Mouse (Mus musculus): ENCODE measurements around the gene App.

Gene App

GRCm38 (mm10) chr16:85075330-85075729, 98.2 kb downstream of the App start:
- DNase-seq (ENCODE audit: low spot score in 2 of 2), result no peak

DNA sequence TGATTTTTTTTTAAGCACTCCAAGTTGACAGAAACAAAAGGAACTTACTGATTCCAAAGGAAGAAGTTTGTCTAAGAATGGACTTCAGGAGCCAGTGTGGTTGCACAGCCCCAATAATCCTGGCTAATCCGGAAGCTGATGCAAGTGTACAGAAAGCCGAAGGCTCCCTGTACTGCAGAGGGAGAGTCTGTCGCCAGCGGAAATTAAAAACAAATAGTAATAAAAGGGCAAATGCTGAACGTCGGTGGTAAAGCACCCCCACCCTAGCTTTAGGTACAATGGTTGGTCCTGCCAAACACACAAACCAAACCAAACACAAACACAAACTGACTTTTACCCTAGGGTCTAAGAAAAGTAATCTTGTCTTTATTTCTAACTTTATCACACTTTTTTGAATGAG, 98.7 kb downstream of the App start:
- DNase-seq (ENCODE audit: low spot score in 2 of 2), result no peak

GRCm38 (mm10) chr16:85072624-85073023, 100.9 kb downstream of the App start:
- DNase-seq (ENCODE audit: low spot score in 2 of 2), result no peak

DNA sequence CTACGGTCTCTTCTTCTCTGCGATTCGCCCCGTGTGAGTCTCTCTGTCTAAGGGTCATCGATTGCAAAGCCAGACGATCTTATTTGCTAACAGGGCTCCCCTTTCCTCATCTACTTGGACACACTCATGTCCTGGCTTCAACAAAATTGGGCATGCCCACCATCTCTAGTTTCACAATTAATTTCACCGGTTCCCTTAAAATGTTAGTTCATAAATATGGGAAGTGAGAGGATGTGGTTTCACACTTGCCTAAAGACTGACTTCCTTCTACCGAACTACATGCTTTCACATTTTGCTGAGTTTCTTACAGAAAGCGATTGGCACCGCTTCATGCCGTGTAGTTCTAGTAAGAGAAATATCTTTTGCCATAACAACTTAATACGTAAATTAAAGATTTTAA, 101.8 kb downstream of the App start:
- DNase-seq (ENCODE audit: low spot score in 2 of 2), result no peak

- no peak for DNase-seq (ENCODE audit: low spot score in 2 of 2)
These were observed 102.3 kb downstream of the App start for GRCm38 (mm10) chr16:85071248-85071647.

DNA sequence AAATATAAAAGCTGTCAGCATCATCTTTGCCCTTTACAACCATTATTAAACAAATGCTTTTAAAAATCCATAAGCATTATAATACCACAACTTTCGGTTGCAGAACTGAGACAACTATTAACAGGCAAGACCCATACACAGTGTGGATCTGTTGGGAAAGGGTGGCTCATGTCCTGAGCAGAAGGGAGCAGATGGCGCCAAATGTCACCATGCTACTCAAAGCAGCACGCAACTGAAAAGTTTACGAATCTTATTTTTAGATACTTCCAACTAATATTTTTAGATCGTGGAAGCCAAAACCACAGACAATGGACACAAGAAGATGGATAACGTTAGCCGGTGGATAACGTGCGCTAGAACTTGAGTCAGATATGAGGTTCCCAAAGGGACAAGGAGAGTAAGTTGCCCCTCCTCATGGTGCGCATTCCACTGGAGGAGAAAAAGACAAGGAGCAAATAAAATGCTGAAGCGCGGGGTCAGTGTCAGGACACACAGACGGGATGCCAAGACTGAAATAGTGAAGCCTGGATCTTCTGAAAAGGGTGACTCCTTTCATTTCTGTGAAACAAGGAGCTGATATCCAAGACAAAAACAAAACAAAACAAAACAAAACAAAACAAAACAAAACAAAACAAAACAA, 106.2 kb downstream of the App start:
- no peak for DNase-seq (ENCODE audit: low spot score in 2 of 2)

DNA sequence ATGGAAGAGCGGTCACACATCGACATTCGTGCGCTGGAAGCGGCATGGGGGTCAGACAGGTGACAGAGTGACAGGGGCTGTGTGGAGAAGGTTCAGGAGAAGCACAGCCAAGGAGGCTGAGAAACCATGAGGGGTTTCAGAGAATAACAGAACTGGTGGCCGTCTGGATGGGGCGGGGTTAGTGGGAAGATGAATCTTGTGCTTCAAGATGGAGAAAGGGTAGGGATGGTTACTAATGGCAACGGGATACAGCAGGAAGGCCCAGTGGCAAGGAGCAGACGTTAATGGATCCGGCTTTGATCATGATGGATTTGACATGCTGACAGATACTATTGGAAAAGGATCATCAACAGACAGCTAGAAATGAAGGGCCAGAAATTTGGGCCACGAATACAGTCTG, 107.3 kb downstream of the App start:
- no peak for DNase-seq (ENCODE audit: low spot score in 2 of 2)

DNA sequence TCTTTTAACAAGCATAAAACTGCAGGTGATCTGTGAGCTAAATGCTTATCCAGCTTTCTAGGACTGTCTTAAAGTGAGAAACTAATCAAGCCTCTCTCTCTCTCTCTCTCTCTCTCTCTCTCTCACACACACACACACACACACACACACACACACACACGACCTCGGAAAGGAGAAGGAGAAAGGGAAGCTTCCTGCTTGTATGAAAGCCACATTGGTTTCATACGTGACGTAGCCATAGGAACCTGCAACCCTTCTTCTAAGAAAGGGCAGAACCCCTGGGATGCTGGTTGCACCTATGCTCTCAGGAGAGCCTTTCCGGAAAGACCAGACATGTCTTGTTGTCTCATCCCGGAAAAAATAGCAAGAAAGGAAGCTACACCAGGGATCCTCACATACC, 108.8 kb downstream of the App start:
- DNase-seq (ENCODE audit: low spot score in 2 of 2), result no peak

DNA sequence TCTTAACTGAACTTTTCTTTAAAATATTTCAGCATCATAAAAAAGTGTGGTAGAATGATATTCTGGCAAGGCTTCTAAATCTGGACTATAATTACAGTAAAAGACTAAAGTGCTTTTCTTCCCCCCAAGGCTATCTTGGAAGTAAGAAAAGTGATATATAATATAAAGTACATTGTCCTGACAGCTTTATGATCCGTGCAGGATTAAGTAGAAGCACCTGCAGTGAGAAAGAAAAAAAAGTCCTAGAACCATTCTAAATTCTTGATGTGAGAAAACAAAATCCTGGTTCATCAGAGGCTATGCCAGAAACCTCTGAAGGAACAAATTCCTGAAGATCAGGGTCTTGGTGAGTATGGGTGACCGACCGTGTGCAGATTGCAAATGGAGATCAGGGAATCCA, 110.8 kb downstream of the App start:
- no peak for DNase-seq (ENCODE audit: low spot score in 2 of 2)

GRCm38 (mm10) chr16:85061725-85062124, 111.8 kb downstream of the App start:
- no peak for DNase-seq (ENCODE audit: low spot score in 2 of 2)

DNA sequence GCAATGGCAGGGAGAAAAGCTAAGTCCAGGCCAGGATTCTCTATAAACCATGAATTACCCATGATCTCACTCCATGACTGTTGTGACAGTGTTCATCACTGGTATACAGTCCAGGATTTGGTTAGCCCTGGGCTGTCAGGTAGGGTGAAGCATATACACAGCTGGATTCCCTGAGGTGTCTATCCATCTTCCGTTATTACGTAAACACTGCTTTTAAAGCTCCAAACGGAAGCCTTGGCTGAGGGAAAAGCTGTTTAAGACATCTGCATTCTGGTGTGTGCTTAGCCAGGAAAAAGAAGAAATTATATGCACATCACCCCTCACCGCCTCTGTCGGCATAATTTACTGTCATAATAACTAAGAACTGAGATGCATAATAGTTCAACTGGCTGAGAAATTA, 115.4 kb downstream of the App start:
- no peak for DNase-seq (ENCODE audit: low spot score in 2 of 2)

DNA sequence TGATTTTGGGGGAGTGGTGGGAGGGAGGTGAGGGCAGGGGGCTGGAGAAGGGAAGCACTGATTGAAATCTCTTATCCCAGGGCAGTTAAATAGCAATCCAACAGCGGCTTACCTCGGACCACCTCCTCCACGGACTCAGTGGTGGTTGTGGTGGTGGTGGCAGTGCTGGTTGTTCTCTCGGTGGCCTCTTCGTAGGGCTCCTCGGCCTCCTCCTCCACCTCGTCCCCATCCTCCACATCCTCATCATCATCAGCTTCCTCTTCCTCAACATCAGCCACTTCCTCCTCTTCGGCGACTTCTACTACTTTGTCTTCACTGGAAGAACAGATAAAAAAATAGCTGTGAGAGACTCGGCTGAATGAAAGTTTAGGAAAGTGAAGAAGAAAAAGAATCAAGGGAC, 117.4 kb downstream of the App start:
- DNase-seq (ENCODE audit: low spot score in 2 of 2), result no peak

DNA sequence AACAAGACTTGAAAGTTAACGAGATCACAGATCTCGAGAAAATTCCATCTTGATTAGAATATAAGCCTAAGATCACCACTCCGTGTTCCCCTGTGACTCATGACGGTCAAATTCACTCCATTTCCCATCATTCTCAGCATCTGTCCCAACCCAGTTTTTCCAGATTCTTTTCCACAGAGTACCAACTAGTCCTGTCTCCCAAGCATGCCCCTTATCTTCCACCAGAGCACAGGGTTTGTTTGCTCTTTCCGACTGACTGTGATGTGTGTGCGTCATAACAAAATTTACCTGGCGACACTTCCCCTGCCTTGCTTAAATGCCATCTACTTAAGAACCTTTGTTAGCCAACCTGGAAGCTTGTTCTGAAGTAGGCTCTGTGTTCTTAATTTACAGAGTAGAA, 119.6 kb downstream of the App start:
- no peak for DNase-seq (ENCODE audit: low spot score in 2 of 2)

GRCm38 (mm10) chr16:85047310-85047709, 126.3 kb downstream of the App start:
- DNase-seq (ENCODE audit: low spot score in 2 of 2), result no peak

DNA sequence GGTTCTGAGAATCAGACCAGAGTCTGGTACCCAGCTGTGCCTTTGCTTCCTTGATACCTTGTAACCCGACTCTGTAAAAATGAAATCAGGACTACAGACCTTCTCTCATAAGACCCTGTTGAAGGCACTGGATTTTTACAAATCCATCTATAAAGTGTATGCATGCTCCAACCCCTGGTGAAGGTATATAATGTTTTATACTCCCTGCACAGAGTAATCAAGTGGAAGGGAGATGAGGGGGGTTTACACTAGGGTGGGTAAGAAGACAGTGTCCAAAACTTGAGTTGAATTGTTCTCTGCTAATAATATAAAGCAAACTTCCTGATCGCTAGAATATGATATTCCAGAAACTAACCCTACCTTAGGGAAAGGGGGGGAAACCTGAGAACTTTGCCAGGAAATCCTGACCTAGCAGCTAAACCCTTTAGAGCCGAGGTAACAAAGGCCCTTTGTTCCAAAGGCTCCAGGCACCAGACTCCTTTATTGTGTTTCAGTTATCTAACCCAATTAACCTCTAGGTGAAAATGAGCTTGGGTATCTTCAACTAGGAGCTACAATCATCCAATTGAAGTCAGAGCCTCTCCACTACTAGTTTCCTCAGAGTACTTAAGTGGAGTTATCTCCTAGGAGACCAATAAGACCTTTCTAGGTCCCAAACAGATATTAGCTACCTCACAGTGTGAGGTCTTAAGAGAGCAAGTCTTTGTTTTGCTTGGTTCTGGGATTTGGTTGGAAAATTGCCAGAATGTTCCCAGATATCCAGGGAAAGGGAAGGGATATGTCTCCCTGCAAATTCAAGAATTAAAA, 132.2 kb downstream of the App start:
- no peak for DNase-seq (ENCODE audit: low spot score in 2 of 2)

DNA sequence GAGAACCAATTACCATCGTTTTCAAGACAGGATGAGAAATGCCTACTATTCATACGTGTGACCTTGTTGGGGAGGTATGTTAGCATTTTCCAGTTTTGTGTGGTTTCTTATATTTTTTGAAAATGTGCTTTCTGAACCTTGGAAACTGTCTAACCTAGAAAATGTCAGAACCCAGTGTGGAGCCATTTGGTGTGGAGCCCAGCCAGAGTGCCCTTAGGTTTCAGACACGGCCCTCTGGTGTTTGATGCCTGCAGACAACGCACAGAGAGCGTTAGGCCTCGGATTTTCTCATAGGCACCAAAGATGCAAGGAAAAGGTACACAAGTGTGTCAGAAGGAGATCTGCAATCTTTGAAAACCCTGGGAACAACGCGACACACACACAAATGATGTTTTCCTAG, 134.8 kb downstream of the App start:
- no peak for DNase-seq (ENCODE audit: low spot score in 2 of 2)

GRCm38 (mm10) chr16:85037969-85038644, 135.5 kb downstream of the App start:
- no peak for DNase-seq (ENCODE audit: low spot score in 2 of 2)

DNA sequence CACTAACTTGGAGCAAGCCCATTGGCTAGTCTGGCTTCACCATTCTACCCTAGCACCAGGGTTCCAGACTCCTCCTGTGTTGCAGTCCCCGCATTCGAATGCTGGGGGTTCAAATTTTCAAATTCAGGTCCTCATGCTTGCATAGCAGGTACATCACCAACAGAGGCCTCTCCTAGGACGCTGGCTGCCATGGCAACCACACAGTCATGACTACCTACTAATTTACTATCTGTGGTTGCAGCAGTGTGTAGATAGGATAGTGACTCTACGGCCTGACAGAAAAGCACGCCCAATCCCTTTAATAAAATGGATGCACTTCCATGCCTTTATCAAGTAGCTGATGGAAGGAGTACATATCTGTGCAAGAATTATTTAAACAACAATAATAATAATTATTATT, 137.8 kb downstream of the App start:
- DNase-seq (ENCODE audit: low spot score in 2 of 2), result no peak

DNA sequence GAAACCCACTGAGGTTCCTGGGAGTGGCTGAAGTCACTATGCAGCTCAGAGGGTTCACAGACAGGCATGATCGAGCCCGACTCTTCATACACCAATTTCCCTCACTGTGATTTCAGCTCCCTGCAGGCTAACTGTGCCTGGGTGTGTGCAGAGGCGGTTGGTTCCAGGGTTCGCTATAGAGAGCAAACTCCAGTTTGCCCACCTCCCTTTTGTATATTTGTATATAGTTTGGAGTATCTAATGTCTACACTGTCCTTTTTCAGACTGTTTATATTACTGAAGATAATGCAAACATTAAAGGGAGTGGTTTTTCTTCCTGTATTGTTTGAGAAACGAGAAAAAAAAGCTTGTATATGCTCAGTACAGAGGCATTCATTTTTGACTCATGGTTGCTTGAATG, 139.8 kb downstream of the App start:
- no peak for DNase-seq (ENCODE audit: low spot score in 2 of 2)

DNA sequence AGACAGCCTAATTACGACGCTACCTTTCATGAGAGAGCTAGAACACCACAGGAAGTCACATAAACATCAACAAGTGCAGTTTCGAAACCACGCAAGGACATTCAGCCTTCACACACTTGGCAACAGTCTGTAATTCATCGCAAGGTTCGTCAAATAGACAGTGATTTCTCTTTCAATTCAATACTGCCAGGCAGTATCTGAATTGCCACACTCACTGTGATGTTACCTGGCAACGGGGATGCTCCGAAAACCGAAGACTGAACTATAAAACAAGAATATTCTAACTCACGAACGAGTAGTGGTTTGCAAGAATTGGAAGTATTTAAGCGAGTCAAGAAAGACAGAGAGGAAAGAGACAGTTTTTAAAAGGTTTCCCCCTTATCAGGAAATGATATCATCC, 142.8 kb downstream of the App start:
- no peak for DNase-seq (ENCODE audit: low spot score in 2 of 2)

DNA sequence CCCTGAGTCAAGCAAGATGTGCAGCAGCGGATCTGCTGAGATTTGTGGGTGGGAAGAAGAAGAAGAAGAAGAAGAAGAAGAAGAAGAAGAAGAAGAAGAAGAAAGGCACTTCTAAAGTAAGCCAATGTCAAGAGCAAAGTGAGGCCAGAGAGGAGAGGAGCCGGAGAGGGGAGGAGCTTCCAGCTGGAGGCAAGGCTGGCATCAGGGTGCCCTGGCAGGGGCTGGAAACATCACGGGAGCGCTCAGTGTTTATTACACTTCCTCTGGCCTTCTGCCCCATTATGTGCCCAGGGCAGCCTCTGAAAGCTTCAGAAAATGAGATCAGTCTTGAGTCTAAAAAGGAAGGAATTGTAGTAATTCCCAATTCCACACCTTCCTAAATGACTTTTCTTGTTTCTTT, 145.2 kb downstream of the App start:
- no peak for DNase-seq (ENCODE audit: low spot score in 2 of 2)

GRCm38 (mm10) chr16:85024706-85025105, 148.9 kb downstream of the App start:
- no peak for DNase-seq (ENCODE audit: low spot score in 2 of 2)

GRCm38 (mm10) chr16:85023106-85023505, 150.5 kb downstream of the App start:
- DNase-seq (ENCODE audit: low spot score in 2 of 2), result no peak
